Mouse (Mus musculus) stomach, embryonic 14.5 days (tissue): Measurements from ENCODE around the gene Ccdc30. TPM values are rescaled to one million over a fixed set of nuclear protein-coding genes. Genes with fewer than 3 reads are reported as not detected.

Experiments used
- ATAC-seq: fragments of 200-750 bp; cut with Nextera tagmentation; 2 replicates; pipeline ENCODE4 v1.8.0; 2017; ENCODE audit warnings: low read depth, moderate TSS enrichment; ENCODE audit not compliant: insufficient number of reproducible peaks, insufficient read depth, low FRiP score
- H3K27ac ChIP-seq: fragments of 300-500 bp; sonication (generic); 2 replicates; pipeline ENCODE4 v1.5.1; 2014; ENCODE audit warnings: mild to moderate bottlenecking, low read length, moderate library complexity, mixed read lengths
- H3K27me3 ChIP-seq: fragments of 300-500 bp; sonication (generic); 2 replicates; pipeline ENCODE4 v1.6.1; 2014; ENCODE audit warnings: low read length, control low read depth, mixed read lengths; ENCODE audit not compliant: control insufficient read depth, insufficient read depth
- H3K36me3 ChIP-seq: fragments of 300-500 bp; sonication (generic); 2 replicates; pipeline ENCODE4 v1.6.1; 2014; ENCODE audit warnings: mild to moderate bottlenecking, control low read depth, low read length, moderate library complexity, mixed read lengths; ENCODE audit not compliant: control insufficient read depth, insufficient read depth
- H3K4me1 ChIP-seq: fragments of 300-500 bp; sonication (generic); 2 replicates; pipeline ENCODE4 v1.6.1; 2014; ENCODE audit warnings: low read length, control low read depth, mixed read lengths; ENCODE audit not compliant: control insufficient read depth, insufficient read depth
- H3K4me2 ChIP-seq: fragments of 300-500 bp; sonication (generic); replicated peaks from 2 replicates; pipeline ENCODE4 v1.6.1; 2014; ENCODE audit warnings: low read depth, low read length, control low read depth
- H3K4me3 ChIP-seq: fragments of 300-500 bp; sonication (generic); 2 replicates; pipeline ENCODE4 v1.5.1; 2014; ENCODE audit warnings: low read depth, low read length, control low read depth
- H3K9ac ChIP-seq: fragments of 300-500 bp; sonication (generic); replicated peaks from 2 replicates; pipeline ENCODE4 v1.6.1; 2014; ENCODE audit warnings: low read depth, mild to moderate bottlenecking, control low read depth, low read length, moderate library complexity, mixed read lengths
- H3K9me3 ChIP-seq: fragments of 300-500 bp; sonication (generic); 2 replicates; pipeline ENCODE4 v1.6.1; 2016; ENCODE audit warnings: low read depth, low read length, control low read depth; ENCODE audit not compliant: control insufficient read depth
- WGBS: fragments of 180-500 bp; shearing (Covaris S2); extraction: QIAGEN DNeasy Blood & Tissue Kit; methylation state at CpG from one replicate; pipeline ENCODE4 v1.1.7; 2014; 5-methylcytosine and 5-hydroxymethylcytosine counted together
- polyA plus RNA-seq: library from polyadenylated mRNA; unstranded; fragments of >200 nt; fragmentation: Nextera tagmentation; extraction: Ambion mirVana; gene quantifications from 2 replicates; pipeline ENCODE4 v1.2.1, GENCODE M21; 2014

The Ccdc30 gene
- polyA plus RNA-seq, 1 experiment from 2014 or later, result 3.5 TPM

DNA sequence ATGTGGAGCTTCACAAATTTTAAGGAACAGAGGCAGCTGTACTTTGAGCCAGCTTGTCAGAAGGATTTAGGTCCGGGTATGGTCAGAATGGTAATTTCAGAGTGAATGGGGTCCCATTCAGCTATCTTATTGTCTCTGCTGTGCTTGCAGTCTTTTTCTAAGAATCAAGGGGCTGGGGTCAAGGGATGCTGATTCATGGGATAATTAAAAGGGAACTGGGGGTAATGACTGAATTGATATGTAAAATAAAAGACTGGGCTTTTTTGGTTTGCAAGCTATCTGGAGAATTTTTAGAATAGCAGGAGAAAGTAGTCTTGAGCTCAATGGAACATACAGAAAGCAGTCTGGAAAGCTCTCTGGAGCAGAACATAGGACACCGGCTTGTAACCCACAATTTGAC, 11.9 kb downstream of the Ccdc30 start:
- Histone ChIP-seq H3K9ac (no peak overlapping the region), H3K4me1 (no peaks in the 10 kb centered on the region), H3K4me3 (no peak overlapping the region), H3K9me3 (peaks cover 10% of the 10 kb centered on the region; the same call in 1 of the 2 replicates), H3K27me3 (no peaks in the 10 kb centered on the region), H3K27ac (no peak overlapping the region), H3K36me3 (no peaks in the 10 kb centered on the region), H3K4me2 (no peak overlapping the region)
- WGBS, result 86% methylated on average over 2 of the region's 2 CpGs
- ATAC-seq, result no peak

DNA sequence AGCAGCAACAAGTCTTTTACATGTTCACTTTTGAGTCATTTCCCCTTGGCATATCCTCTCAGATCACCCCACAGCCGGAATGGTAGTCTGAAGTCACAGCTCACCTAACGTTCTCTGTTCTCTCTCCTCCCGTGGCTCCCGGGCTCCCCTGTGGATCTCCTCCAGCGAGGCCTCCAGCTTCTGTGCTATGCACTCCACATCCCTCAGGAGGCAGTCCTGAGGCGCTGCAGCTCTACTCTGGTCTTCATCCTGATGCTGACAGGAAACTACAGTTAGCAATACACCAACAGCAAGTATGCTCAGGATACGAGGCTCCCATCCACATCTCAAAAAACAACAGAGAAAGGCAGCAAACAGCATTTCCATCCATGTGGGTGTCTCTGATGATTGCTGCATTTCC, 14.4 kb downstream of the Ccdc30 start:
- H3K36me3 ChIP-seq, result no peaks in the 10 kb centered on the region
- H3K27ac ChIP-seq, result no peak overlapping the region
- ATAC-seq, result no peak
- WGBS, result 65% methylated on average over 7 of the region's 7 CpGs
- no peaks in the 10 kb centered on the region for H3K4me1 ChIP-seq
- 0 out of 2 replicates have a peak, but pooled peaks cover 7% of the 10 kb centered on the region for H3K9me3 ChIP-seq
- H3K9ac ChIP-seq, result no peak overlapping the region
- no peak overlapping the region for H3K4me2 ChIP-seq
- H3K27me3 ChIP-seq, result no peaks in the 10 kb centered on the region
- H3K4me3 ChIP-seq, result no peak overlapping the region

DNA sequence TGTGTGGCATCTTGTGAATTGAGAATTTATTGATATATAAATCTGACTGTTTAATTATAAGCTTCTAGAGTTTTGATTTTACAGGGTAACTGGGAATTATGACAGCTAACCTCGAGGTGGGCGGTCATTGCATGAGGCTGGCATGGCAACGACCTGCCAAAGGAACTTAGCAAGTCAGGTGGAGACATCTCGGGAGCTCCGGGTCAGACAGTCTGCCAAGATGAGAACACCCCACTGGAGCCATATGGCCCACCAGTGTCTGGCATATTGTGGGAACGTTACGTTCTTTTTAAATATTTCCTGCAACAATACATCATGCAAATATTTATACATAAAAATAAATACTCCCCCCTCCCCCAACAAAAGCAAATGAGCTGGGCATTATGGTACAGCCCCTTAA, 16.6 kb downstream of the Ccdc30 start:
- Histone ChIP-seq H3K9me3 (0 out of 2 replicates have a peak, but pooled peaks cover 7% of the 10 kb centered on the region), H3K36me3 (no peaks in the 10 kb centered on the region), H3K27me3 (no peaks in the 10 kb centered on the region), H3K4me3 (no peak overlapping the region), H3K4me1 (no peaks in the 10 kb centered on the region), H3K9ac (no peak overlapping the region), H3K4me2 (no peak overlapping the region), H3K27ac (no peak overlapping the region)
- 71% methylated on average over 7 of the region's 7 CpGs for WGBS
- ATAC-seq, result no peak

DNA sequence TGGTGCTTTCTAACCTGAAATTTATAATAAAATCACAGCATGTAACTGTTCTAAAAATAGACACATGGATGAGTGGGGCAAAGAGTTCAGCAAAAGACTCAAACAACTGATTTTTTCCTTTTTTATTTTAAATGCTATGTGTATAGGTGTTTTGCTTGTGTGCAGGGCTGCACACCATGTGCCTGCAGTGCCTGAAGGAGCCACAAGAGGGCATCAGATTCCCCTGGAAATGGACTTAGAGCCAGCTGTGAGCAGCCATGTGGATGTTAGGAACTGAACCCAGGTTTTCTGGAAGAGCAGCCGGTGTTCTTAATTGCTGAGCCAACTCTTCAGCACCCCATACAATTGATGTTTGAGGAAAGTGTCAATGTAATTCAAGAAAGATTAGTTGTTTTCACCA, 25.0 kb downstream of the Ccdc30 start:
- Histone ChIP-seq H3K4me3 (no peak overlapping the region), H3K4me2 (no peak overlapping the region), H3K4me1 (no peaks in the 10 kb centered on the region), H3K27me3 (no peaks in the 10 kb centered on the region), H3K9ac (no peak overlapping the region), H3K27ac (no peak overlapping the region), H3K36me3 (no peaks in the 10 kb centered on the region), H3K9me3 (no peaks in the 10 kb centered on the region)
- WGBS, result 82% methylated on average over 1 of the region's 1 CpGs
- ATAC-seq, result no peak

DNA sequence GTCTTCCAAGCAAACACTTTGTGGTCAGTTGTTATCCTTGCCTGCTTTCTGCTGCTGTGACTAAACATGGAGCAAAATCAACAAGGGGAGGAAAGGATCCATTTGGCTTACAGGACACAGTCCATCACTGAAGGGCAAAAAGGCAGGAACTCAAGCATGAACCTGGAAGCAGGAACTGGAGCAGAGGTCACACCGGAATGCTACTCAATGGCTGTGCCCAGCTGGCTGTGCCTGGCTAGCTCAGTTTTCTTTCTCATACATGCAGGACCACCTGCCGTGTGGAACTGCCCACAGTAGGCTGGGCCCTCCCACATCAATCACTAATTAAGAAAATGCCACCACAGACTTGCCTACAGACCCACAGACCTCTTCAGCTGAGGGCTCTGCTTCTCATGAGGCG, 26.1 kb downstream of the Ccdc30 start:
- Histone ChIP-seq H3K27ac (no peak overlapping the region), H3K9ac (no peak overlapping the region), H3K9me3 (no peaks in the 10 kb centered on the region), H3K4me2 (no peak overlapping the region), H3K27me3 (no peaks in the 10 kb centered on the region), H3K36me3 (no peaks in the 10 kb centered on the region), H3K4me3 (no peak overlapping the region), H3K4me1 (no peaks in the 10 kb centered on the region)
- whole genome bisulfite sequencing, result 73% methylated on average over 3 of the region's 3 CpGs
- ATAC-seq, result no peak

DNA sequence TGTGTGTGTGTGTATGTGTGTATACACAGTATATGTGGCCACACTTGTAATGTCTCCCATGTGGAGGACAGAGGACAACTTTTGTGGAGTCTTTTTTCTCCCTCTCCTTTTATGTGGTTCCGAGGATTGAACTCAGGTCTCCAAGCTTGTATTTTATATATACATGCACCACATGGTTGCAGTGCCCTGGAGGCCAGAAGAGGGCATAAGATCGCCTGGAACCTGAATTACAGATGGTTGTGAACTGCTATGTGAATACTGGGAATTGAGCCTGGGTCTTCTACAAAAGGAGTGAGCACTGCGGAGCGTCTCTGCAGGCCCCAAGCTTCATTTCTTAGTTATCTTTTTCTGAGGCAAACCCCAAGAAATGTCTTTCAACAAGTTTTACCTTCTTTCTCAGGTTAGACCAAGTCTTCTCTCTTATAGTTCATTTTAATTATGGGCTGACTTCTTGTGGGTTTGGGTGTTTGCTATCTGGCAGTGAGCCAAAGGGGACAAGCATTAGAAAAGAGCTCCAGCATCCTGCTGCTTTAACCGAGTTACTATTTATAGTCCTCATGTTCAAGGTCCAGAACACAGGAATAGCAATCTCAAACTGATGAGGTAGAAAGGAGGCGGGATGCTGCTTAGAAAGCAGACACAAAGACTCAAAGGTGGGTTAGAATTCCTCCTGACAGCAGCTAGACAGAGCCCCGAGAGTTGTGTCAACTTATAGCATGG, 33.7 kb downstream of the Ccdc30 start:
- no peak for ATAC-seq
- Histone ChIP-seq H3K4me3 (no peak overlapping the region), H3K4me2 (no peak overlapping the region), H3K36me3 (no peaks in the 10 kb centered on the region), H3K9ac (no peak overlapping the region), H3K4me1 (no peaks in the 10 kb centered on the region), H3K27ac (no peak overlapping the region), H3K9me3 (no peaks in the 10 kb centered on the region), H3K27me3 (no peaks in the 10 kb centered on the region)
- 75% methylated on average over 7 of the region's 7 CpGs for WGBS

DNA sequence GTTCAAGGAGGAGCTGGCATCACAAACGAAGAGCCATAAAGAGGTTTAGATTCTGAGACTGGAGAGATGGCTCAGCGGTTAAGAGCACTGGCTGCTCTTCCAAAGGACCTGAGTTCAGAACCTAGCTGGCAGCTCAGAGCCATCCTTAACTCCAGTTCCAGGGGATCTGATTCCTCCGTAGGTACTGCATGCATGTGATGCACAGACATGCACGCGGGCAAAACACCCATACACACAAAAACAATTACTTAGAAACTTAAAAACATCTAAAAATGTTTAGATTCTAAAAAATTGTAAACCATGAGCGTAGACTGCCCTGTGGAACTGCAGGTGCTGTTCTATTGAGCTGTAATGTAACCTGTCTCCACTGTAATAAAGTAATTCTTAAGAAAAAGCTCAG, 45.9 kb downstream of the Ccdc30 start:
- Histone ChIP-seq H3K9me3 (no peaks in the 10 kb centered on the region), H3K4me1 (no peaks in the 10 kb centered on the region), H3K4me2 (no peak overlapping the region), H3K4me3 (no peak overlapping the region), H3K27me3 (no peaks in the 10 kb centered on the region), H3K36me3 (no peaks in the 10 kb centered on the region), H3K27ac (no peak overlapping the region), H3K9ac (no peak overlapping the region)
- 87% methylated on average over 6 of the region's 6 CpGs for WGBS
- ATAC-seq, result no peak

DNA sequence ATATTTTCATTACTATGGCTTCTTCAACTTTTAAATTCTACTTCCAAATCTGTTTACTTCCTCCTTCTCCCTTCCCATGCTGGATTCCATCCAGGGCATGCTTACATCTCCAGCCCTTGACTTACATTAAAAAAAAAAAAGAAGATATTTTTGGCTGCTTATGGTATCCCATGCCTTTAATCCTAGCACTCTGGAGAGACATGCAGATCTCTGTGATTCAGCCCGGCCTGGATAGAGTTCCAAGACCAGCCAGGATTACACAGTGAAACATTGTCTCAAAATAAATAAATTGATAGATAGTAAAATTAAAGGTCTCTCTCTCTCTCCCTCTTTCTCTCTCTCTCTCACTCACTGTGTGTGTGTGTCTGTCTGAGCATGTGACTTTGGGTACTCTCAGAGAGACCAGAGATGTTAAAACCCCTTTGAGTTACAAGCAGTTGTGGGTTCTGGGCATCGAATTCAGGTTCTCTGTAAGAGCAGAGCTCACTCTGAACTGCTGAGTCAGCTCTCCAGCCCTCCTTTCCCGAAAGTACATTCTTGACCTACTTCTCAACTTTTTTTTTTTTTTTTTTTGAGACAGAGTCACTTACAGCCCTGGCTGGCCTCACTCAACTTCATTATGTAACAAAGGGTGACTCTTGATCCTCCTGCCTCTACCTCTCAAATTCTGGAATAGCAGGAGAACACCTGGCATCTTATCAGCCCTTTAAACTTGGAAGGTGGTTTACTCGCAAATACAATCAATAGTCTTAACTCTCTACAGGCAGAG, 48.4 kb downstream of the Ccdc30 start:
- Histone ChIP-seq H3K9me3 (no peaks in the 10 kb centered on the region), H3K4me3 (no peak overlapping the region), H3K4me2 (no peak overlapping the region), H3K36me3 (no peaks in the 10 kb centered on the region), H3K27ac (no peak overlapping the region), H3K9ac (no peak overlapping the region), H3K4me1 (no peaks in the 10 kb centered on the region), H3K27me3 (no peaks in the 10 kb centered on the region)
- WGBS, result 38% methylated on average over 4 of the region's 4 CpGs
- ATAC-seq, result no peak
